Mouse (Mus musculus): ENCODE data around the gene Spryd3. TPM values are rescaled to one million over a fixed set of nuclear protein-coding genes. Genes with fewer than 3 reads are reported as not detected.
A peak's percentile ranks its signal among the peaks of the same experiment; 100 is the strongest.

Gene Spryd3
- polyA plus RNA-seq, 1 experiment from 2014 or later = 31.7 TPM

GRCm38 (mm10) chr15:102077111-102077677 lies 58.8 kb downstream of the Spryd3 start:
- Histone ChIP-seq H3K9ac (no peak overlapping the region), H3K27ac (replicated peaks) (no peak overlapping the region), H3K4me3 (replicated peaks) (no peak overlapping the region), H3K36me3 (peaks cover 4% of the 10 kb centered on the region), H3K4me1 (peaks cover 22% of the 10 kb centered on the region), H3K4me2 (replicated peaks) (no peak overlapping the region), H3K9me3 (replicated peaks) (no peaks in the 10 kb centered on the region), H3K27me3 (no peaks in the 10 kb centered on the region)
- WGBS = 90% methylated on average over 2 of the region's 2 CpGs
- no peak for ATAC-seq (ENCODE audit: insufficient number of reproducible peaks, low FRiP score, low TSS enrichment, low read depth)

DNA sequence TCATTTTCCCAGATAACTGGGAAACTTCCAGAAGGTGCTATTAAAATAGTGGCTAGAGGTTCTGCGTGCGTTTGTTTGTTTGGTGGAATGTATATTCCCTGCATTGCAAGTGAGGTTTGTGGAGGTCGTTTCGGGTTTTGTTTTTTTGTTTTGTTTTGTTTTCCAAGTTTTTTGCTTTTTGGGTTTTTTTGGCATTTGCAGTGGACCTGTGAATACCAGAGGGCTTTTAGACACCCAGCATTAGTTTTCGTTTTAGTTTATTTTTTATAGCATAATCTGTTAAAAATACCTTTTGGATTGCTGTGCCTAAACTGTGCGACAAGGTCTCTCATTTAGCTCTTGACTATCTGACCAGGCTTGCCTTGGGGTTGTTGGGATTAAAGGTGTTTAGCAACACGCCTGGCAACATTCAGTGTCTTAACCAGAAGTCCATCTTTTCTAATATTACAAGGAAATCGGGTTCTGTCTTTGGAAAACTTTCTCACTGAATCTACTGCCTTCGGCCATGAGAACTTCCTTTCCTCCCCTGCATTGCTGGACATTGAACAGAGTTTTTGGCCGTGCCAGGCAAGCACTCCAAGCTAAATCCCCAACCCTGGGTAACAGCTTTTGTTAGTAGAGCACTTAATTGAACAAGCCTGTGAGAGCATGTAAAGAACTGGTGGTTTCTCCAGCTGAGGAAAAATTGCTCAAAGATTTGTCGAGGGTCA lies 61.0 kb downstream of the Spryd3 start:
- 5% methylated on average over 11 of the region's 11 CpGs for WGBS
- peak overlapping the region; percentile 97 for H3K27ac ChIP-seq (replicated peaks)

DNA sequence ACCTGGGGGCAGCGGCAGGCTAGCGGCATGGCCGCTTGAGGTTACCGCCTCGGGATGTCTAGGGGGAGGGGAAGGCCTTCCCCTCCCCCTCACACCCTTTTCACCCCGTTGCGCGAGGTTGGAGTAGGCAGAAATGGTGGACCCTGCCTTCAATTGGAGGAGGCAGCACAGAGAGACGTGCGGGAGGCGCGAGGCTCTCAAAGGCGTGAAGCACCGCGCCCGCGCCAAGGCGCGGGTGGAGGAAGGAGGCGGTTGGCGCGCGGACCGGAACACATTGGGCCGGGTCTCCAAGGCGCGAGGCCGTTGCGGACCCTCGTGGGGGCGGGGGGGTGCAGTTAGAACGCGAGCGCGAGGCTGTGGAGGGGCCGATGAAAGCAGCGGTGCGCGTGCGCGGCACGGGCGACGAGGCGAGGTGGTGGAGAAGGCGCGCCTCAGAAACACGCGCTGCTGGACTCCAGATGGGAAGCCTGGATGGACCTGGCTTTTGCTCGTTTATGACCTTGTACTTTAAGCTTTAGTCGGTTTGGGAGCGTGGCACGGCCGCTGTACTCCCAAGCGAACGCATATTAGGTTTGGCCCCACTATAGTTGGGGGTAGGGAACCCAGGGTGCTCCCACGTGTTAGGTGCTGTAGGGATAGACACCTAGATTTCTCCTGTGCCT lies 61.8 kb downstream of the Spryd3 start:
- peak overlapping the region; percentile 99 for H3K9ac ChIP-seq
- under 1% methylated on average over 53 of the region's 57 CpGs for WGBS
- no peaks in the 10 kb centered on the region for H3K9me3 ChIP-seq (replicated peaks)
- peaks cover 17% of the 10 kb centered on the region for H3K4me1 ChIP-seq
- H3K36me3 ChIP-seq = no peaks in the 10 kb centered on the region
- H3K27me3 ChIP-seq = no peaks in the 10 kb centered on the region
- peak overlapping the region; percentile 97 for H3K27ac ChIP-seq (replicated peaks)
- H3K4me2 ChIP-seq (replicated peaks) = peak overlapping the region; percentile 58
- H3K4me3 ChIP-seq (replicated peaks) = peak overlapping the region; percentile 96
- peak; percentile 40 for ATAC-seq (ENCODE audit: insufficient number of reproducible peaks, low FRiP score, low TSS enrichment, low read depth)

More for the DNA sequence above, 61.0 kb downstream of the Spryd3 start:
- Histone ChIP-seq H3K4me2 (replicated peaks) (peak overlapping the region; percentile 58), H3K9me3 (replicated peaks) (no peaks in the 10 kb centered on the region), H3K4me1 (peaks cover 17% of the 10 kb centered on the region), H3K27me3 (no peaks in the 10 kb centered on the region), H3K9ac (peak overlapping the region; percentile 99), H3K36me3 (no peaks in the 10 kb centered on the region), H3K4me3 (replicated peaks) (peak overlapping the region; percentile 96)
- ATAC-seq (ENCODE audit: insufficient number of reproducible peaks, low FRiP score, low TSS enrichment, low read depth) = no peak

DNA sequence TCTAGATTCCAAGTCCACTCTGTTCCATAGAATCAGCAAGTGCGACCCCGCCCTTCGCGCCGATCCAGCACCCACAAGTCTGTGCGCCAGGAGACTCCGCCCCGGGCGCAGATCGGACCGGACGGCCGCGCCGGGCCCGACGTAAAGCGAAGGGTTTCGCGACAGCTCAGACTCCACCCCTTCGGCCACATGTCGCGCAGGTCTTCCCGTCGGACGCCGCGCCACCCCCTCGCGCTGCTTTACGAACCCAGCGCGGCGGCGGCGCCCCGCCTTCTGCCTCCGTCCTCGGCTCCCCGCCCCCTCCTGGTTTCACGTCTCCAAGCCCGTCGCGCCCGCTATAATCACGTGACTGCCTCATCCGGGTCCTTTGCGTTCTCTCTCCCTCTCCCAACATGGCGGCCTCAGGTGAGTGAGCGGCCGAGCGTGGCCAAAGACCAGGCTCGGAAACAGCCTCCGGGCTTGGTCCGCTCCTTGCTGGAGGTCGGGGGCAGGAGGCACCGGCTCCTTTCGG lies 62.4 kb downstream of the Spryd3 start, which contains the start of gene Eif4b:
Gene Eif4b, plus strand, starts transcription at position 215 of the 511 bp plus-strand sequence.
- peak within 1 kb of the TSS; percentile 97 for H3K27ac ChIP-seq (replicated peaks)
- H3K36me3 ChIP-seq = no peaks in the 10 kb centered on the region
- under 1% methylated on average over 58 of the region's 58 CpGs for WGBS
- peak within 1 kb of the TSS; percentile 99 for H3K9ac ChIP-seq
- H3K27me3 ChIP-seq = no peaks in the 10 kb centered on the region
- H3K4me3 ChIP-seq (replicated peaks) = peak within 1 kb of the TSS; percentile 96
- H3K4me2 ChIP-seq (replicated peaks) = peak within 1 kb of the TSS; percentile 58
- no peaks in the 10 kb centered on the region for H3K9me3 ChIP-seq (replicated peaks)
- ATAC-seq (ENCODE audit: insufficient number of reproducible peaks, low FRiP score, low TSS enrichment, low read depth) = peak; percentile 95
- H3K4me1 ChIP-seq = peaks cover 17% of the 10 kb centered on the region

- H3K9ac ChIP-seq = no peak overlapping the region
- H3K4me2 ChIP-seq (replicated peaks) = peak overlapping the region; percentile 58
These were observed 63.0 kb downstream of the Spryd3 start for GRCm38 (mm10) chr15:102072963-102073558.

DNA sequence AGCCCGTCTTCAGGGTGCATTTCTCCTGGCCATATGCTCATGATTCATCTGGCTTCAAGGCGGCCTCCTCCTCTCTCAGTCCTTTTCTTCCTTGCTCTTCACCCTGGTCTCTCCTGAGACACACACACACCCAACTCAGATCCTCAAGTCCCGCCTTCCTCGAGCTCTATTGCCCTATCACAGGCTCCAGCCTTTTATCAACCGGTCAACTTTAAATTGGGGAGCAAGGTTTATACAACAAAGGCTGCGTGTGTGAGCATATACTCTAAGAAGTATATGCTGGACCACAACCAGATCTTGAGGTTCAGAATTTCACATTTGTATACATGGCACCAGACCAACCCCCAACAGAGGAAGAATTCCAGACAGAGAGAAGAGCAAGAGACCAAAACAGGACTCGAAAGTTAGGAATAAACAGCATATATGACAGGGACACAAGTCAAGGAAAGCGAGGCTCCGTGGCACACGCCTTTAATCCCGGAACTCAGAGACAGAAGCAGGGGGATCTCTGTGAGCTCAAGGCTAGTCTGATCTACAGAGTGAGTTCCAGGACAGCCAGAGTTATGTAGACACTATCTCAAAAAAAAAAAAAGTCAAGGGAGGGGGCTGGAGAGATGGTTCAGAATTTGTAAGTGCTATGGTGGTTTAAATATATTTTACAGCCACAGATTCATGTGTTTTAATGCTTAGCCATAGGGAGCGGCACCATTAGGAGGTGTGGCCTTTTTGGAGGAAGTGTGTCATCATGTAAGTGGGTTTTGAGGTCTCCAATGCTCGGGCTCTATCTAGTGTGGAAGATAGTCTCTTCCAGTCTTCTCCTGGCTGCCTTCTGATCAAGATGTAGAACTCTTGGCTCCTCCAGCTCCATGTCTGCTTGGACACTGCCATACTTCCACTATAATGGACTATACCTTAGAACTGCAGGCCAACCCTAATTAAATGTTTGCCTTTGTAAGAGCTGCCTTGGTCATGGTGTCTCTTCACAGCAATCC lies 65.3 kb downstream of the Spryd3 start:
- ATAC-seq (ENCODE audit: insufficient number of reproducible peaks, low FRiP score, low TSS enrichment, low read depth) = no peak
- peaks cover 19% of the 10 kb centered on the region for H3K27me3 ChIP-seq
- no peak overlapping the region for H3K4me2 ChIP-seq (replicated peaks)
- no peak overlapping the region for H3K9ac ChIP-seq
- no peaks in the 10 kb centered on the region for H3K36me3 ChIP-seq
- no peak overlapping the region for H3K4me3 ChIP-seq (replicated peaks)
- no peak overlapping the region for H3K27ac ChIP-seq (replicated peaks)
- peaks cover 12% of the 10 kb centered on the region for H3K4me1 ChIP-seq
- H3K9me3 ChIP-seq (replicated peaks) = no peaks in the 10 kb centered on the region
- 74% methylated on average over 13 of the region's 13 CpGs for WGBS

More at GRCm38 (mm10) chr15:102072963-102073558, 63.0 kb downstream of the Spryd3 start:
- H3K27me3 ChIP-seq = no peaks in the 10 kb centered on the region
- peak overlapping the region; percentile 96 for H3K4me3 ChIP-seq (replicated peaks)
- WGBS = 14% methylated on average over 6 of the region's 6 CpGs
- ATAC-seq (ENCODE audit: insufficient number of reproducible peaks, low FRiP score, low TSS enrichment, low read depth) = 0 out of 2 replicates have a peak, but pooled peaks have one; percentile 1
- peak overlapping the region; percentile 97 for H3K27ac ChIP-seq (replicated peaks)
- peaks cover 17% of the 10 kb centered on the region for H3K4me1 ChIP-seq
- H3K36me3 ChIP-seq = no peaks in the 10 kb centered on the region
- no peaks in the 10 kb centered on the region for H3K9me3 ChIP-seq (replicated peaks)

Other genes starting within 250 kb of the Spryd3 start
- 0.63 and 2.2 TPM in 2 replicates for gene Krt76, start 243.3 kb downstream of the Spryd3 start, polyA plus RNA-seq (2015; fragmentation: Nextera tagmentation; extraction: Ambion mirVana)
- gene Krt4, start 211.5 kb downstream of the Spryd3 start, polyA plus RNA-seq (2015; fragmentation: Nextera tagmentation; extraction: Ambion mirVana) = 212 and 217 TPM in 2 replicates
- 67.2 and 70.6 TPM in 2 replicates for gene Krt79, start 195.9 kb downstream of the Spryd3 start, polyA plus RNA-seq (2015; fragmentation: Nextera tagmentation; extraction: Ambion mirVana)
- gene Krt78, start 181.9 kb downstream of the Spryd3 start, polyA plus RNA-seq (2015; fragmentation: Nextera tagmentation; extraction: Ambion mirVana) = 11.5 and 14.1 TPM in 2 replicates
- 131 and 181 TPM in 2 replicates for gene Krt8, start 131.8 kb downstream of the Spryd3 start, polyA plus RNA-seq (2015; fragmentation: Nextera tagmentation; extraction: Ambion mirVana)
- 87.8 and 119 TPM in 2 replicates for gene Krt18, start 108.1 kb downstream of the Spryd3 start, polyA plus RNA-seq (2015; fragmentation: Nextera tagmentation; extraction: Ambion mirVana)
- 107 and 113 TPM in 2 replicates for gene Eif4b, start 62.5 kb downstream of the Spryd3 start, polyA plus RNA-seq (2015; fragmentation: Nextera tagmentation; extraction: Ambion mirVana)
- gene Tns2, start 35.8 kb downstream of the Spryd3 start, polyA plus RNA-seq (2015; fragmentation: Nextera tagmentation; extraction: Ambion mirVana) = 45.5 and 57.2 TPM in 2 replicates
- gene Igfbp6, start 8.1 kb upstream of the Spryd3 start, polyA plus RNA-seq (2015; fragmentation: Nextera tagmentation; extraction: Ambion mirVana) = 8.3 and 8.8 TPM in 2 replicates
- 0.21 and 0.41 TPM in 2 replicates for gene Soat2, start 14.3 kb upstream of the Spryd3 start, polyA plus RNA-seq (2015; fragmentation: Nextera tagmentation; extraction: Ambion mirVana)
- gene Zfp740, start 67.0 kb upstream of the Spryd3 start, polyA plus RNA-seq (2015; fragmentation: Nextera tagmentation; extraction: Ambion mirVana) = 61.5 and 62.7 TPM in 2 replicates
- 99.1 and 106 TPM in 2 replicates for gene Csad, start 68.5 kb upstream of the Spryd3 start, polyA plus RNA-seq (2015; fragmentation: Nextera tagmentation; extraction: Ambion mirVana)
- gene Itgb7, start 95.7 kb upstream of the Spryd3 start, polyA plus RNA-seq (2015; fragmentation: Nextera tagmentation; extraction: Ambion mirVana) = 5.8 and 6.8 TPM in 2 replicates
- 112 and 123 TPM in 2 replicates for gene Rarg, start 121.3 kb upstream of the Spryd3 start, polyA plus RNA-seq (2015; fragmentation: Nextera tagmentation; extraction: Ambion mirVana)
- gene Gm9918, start 134.3 kb upstream of the Spryd3 start, polyA plus RNA-seq (2015; fragmentation: Nextera tagmentation; extraction: Ambion mirVana) = 1.6 and 1.7 TPM in 2 replicates
- 84.0 and 88.6 TPM in 2 replicates for gene Mfsd5, start 143.2 kb upstream of the Spryd3 start, polyA plus RNA-seq (2015; fragmentation: Nextera tagmentation; extraction: Ambion mirVana)
- gene Espl1, start 160.0 kb upstream of the Spryd3 start, polyA plus RNA-seq (2015; fragmentation: Nextera tagmentation; extraction: Ambion mirVana) = 20.2 and 24.5 TPM in 2 replicates
- 398 and 407 TPM in 2 replicates for gene Pfdn5, start 189.9 kb upstream of the Spryd3 start, polyA plus RNA-seq (2015; fragmentation: Nextera tagmentation; extraction: Ambion mirVana)
- gene Myg1, start 195.5 kb upstream of the Spryd3 start, polyA plus RNA-seq (2015; fragmentation: Nextera tagmentation; extraction: Ambion mirVana) = 95.6 and 99.4 TPM in 2 replicates
- 61.2 and 63.0 TPM in 2 replicates for gene Aaas, start 214.5 kb upstream of the Spryd3 start, polyA plus RNA-seq (2015; fragmentation: Nextera tagmentation; extraction: Ambion mirVana)
- 35.4 and 35.8 TPM in 2 replicates for gene Sp7, start 230.9 kb upstream of the Spryd3 start, polyA plus RNA-seq (2015; fragmentation: Nextera tagmentation; extraction: Ambion mirVana)